Mouse (Mus musculus) retina, postnatal 1 day (tissue): Measurements from ENCODE around the gene Trappc3.

Experiments
- DNase-seq: peaks from one replicate; pipeline ENCODE4 v3.0.0-alpha.2; 2012

Trappc3 gene

DNA sequence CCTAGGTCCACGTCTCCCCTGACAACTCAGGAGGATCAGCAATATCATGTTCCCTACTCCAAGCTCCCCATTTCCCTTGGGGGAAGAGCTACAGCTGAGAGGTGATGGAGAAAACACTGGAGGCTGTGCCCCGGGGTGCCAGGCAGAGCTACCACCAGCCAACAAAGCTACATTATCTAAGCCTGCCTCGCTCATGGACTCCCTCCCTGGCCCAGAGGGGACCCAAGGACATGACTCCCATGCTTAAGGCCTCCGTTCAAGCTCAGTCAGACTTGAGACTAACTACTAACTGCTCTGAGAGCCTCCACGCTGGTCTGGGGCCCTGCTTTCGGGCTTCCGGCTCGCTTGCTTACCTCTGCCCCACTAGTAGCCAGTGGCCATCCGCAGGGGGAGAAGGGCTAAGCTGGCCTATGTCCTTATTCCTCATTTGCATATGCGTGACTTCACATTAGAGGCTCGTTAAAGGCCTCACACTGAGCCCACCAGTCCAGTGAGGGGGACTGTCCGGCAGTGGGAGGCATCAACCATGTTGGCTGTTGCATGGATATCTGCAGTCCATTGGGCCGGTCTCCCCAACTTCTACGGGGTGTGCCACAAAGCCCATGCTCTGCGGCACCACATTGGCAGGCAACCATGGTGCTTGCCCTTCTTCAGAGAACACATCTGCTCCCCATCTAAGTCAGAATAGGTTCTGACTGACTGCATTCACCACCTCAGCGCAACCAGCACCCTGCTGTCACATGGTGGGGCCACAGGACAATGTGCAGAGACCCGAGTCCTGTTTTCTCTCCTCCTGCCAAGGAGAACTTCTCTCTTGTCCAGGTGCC, 9.5 kb upstream of the Trappc3 start:
- no peak for DNase-seq

DNA sequence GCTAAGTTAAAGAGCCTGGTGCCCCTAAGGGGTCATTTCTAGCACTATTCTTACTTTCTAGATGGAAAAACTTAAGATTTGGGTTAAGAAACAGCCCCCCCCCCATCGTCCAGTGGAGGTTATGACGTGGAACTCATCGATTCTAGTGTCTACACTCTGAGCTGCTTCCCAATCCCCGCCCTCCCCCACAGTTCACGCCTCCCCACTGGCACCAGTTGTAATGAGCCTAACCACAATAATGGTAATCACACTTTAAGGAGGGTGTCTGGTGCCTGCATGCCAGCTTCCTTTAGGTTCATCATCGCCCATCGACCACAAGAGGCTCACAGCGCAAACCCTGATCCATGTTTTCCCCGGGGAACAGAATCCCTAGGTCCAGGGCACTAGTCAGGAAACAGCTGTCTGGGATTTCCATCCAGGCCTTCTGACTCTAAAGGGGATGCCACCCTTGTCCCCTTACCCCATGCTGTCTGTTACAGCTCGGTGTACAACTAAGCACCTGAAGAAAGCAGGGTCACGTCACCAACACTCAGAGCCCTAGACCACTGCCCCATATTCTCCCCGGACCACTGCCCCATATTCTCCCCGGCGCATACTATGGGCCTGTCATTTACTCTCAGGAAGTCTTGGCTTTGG, 8.4 kb upstream of the Trappc3 start:
- DNase-seq: peak; percentile 34

DNA sequence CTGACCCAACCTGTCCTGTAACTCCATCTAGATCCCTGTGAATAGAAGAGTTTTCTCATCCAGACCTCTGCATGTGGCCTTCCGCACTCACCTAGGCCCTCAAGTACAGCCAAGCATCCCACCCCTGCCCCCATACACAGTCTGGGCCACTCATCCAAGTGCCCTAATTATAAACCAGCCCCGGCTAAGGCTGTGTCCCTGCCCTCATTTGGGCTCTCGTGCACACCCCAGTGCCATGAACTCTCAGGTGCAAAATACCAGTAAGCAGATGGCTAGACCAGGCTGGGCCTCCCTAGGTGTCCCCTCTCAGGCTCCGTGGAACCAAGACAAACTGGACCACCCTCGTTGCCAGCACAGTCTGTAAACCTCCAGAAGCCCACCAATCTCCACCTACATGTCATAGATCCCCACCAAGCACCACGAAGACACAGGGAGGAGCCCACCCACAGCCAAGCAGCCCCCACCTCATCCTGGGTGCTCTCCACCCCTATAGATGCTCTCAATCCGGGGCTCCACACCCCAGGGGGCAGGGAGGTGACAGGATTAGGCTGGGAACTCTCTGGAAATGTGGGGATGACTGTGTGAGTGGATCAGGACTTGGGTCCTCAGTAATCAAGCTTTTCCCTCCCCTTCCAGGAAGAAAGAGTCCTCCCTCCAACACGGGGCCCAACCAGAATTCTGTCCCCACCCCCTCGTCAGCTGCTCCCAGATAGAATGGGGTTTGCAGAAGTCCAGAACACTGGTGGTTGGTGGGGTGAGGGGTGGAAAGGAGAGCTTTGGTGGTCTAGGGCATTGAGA, 7.6 kb upstream of the Trappc3 start:
- peak; percentile 61 for DNase-seq

DNA sequence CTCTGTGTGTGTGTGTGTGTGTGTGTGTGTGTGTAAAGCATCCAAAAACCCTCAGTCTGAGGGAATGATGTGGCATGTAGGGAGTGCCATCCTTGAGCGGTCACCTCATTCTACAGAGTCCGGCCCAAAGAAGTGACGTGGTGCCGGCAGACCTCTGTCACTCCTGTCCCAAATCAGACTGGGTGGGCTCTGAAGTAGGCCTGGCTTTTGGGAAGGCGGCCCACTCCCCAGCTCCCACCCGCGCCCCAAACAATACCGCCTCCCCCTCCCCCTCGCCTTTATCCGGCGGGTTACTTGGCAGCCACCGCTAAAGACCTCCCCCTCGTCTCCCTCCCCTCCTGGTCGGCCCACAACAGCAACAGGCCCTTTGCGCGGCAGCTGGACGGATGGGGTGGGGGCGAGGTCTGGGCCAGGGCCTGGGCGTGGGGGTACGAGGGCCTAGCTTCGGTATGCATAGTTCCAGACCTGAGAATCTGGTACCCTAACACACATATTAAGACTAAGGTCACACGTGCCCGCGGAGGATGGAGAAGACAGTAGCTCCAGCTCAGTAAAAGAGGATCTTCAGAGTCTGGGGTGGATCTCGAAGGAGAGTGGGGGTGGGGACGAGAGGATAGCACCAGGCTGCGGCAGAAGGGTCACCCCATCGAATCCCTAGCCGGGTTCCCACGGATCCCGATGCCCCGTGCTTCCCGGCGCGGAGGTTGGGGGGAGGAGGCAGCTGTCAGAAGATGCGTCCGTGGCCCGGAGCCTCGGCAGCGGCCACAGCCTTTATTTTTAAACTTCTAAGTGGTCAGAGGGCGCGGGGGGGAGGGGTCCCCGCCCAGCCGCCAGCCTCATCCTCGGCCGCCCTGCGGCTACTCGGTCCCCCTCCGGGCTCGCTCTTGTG, 6.8 kb upstream of the Trappc3 start:
- peak; percentile 79 for DNase-seq

DNA sequence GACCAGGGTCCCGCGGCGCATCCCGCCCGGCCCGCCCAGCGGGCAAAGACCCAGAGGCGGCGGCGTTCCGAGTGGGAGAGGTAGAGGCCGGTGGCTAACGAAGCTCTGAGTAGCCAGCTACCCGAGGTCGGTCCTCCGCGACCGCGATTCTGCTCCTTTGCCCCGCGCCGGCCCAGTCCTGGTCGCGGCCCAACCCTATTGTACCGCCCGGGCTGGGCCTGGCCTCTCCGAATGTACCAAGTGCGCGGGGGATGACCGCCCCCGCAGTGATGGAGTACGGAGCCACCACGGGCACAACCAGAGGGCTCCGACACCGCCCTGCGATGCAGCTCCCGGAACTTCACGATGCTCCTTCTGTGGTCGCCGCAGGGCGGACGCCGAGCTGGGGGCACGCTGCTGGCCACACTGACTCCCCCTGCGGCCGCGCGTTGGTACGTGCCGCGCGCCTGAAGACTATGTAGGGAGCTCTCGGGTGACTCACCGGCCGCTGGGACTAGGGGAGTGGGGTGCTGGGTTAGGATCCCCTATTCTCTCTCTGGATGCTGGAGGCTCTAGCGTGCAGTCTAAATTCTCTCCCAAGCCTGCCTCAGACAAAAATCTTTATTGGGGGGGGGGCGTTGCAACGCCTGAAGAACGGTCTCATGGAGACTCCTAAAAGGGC, 5.9 kb upstream of the Trappc3 start, which contains the start of gene Map7d1:
Gene Map7d1, minus strand, starts transcription at position 213 of the 661 bp plus-strand sequence.
- peak; percentile 92 for DNase-seq

DNA sequence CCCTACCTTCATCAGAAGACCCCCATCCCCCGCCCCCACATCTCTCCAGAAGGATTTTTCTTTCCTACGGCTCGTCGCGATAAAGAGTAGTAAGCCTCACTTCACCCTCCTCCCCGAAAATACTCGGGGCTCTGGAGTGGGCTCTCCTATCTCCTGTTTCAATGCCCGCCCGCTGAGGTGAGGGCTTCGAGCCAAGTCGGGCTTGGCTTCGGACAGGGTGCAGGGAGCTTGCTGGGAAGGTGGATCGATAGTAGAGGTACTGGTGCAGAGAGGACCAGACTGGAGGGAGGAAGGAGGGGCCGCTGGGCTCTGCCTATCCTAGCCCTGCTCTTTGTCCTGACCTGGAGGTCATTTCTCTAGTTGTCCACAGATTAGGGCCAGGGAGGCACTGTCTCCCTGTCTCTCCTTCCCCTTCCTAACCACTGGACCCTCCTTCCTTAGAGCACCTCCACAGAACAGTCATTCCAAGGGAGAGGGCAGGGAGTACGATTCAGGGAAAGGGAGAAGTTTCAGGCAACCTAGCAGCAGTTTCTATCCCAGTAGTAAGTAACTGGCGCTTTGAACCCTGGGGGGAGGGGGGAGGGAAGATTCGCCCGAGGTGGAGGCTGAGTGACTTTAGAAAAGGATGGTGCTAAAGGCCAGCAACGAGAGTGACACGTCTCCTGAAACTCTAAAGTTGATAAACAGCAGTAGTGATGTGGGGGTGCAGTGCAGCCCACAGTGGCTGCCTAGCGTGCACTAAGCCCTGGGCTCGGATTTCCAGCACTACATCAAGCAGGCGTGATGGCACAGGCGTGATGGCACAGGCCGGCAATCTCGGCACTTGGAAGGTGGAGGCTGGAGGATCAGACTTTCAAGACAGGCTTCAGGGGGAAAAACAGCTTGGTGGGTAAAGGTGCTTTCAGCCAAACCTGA, 4.9 kb upstream of the Trappc3 start:
- peak; percentile 55 for DNase-seq

DNA sequence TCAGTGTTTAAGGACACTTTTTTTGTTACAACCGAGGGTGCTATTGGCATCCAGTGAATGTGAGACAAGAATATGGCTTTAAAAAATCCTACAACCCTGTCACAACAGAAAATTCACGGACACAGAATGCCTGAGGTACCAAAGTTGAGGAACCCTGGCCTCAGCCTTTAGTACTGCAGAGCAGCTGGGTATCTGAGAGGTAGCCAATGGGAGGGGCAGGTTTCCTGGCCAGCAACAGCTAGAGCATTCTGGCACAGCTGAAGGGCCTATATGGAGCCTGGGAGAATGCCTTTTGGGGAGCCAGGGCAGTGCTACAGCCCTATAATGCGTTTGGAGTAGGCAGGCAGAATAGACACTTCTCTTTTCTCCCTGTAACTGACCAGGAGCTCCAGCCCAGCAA, 3.1 kb upstream of the Trappc3 start:
- no peak for DNase-seq

DNA sequence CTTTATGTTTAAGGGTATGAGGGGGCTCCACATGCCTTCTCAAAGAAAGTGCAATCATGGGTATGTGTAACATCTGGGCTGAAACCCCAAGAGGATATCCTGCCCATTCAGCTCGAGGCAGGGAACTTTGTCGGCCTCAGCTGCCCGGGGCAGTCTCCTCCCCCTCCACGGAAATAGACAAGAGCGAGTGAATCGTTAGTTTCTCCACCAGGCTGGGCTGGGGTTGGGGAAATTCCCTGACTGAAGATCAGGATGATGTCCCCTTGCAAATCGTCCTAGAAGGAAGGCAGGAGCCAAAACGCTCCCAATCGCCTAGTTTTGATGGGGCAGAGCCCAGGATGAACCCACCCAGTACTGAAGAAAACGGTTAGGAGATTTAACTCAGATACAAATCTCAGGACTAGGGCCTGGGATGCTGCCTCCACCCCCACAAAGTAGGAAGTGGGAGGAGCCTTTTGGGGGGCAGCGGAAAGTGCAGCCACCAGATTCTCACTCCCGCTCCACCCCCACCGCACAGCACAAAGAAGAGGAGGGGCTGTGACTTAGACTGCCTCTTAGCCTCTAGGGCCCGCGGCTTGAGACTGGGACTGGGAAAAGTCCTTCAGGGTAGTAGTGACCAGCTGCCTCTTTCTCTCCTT, 2.5 kb upstream of the Trappc3 start:
- DNase-seq: peak; percentile 56

DNA sequence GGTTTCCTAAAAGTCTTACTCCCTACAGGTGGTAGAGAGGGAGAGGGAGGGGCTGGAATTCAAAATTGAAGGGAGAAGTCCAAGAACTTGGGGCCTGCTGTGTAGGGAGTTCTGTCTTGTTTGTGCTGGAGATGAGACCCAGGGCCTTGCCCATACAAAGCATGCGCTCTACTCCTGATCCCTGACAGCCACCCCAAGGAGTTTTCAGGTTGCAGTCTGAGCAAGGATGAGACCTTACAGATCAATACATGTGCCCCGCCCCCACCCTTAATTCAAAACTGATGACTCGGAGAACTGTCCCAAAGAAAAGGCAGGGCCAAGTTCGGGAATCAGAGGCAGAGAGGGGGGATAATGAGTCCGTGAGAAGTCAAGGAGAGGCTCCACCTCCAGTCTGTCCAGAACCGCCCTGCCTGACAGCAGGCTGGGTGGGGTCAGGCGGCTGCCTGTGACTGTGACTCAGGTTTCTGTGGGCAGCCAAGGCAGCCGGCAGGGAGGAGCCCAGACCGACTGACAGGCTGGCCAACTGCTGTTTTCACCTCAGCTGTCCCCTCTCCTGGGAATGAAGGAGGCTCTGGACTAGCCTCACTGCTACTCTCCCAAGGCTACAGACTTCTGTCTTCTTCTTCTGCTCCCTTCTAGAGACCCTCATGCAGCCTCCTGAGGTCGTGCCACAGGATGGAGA, 1.5 kb upstream of the Trappc3 start:
- DNase-seq: no peak

DNA sequence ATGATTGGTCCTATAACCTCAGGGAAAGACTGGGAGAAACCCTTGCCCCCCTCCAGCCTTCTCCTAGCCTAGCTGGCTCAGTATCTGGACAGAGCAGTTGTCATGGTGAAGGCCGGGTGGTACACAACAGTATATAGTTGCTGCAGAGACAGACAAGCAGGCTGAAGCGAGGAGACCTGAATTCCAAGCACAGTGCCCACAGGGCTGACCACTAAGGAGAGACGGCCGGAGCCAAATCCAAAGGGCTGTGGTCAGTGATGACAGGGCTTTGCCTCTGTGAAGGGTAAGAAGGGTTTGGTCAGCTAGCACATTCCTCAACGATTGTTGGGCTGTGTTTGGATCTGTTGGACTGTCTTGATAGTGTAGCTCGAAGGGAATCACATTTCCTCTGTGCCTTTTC, 859 bp upstream of the Trappc3 start:
- DNase-seq: no peak

DNA sequence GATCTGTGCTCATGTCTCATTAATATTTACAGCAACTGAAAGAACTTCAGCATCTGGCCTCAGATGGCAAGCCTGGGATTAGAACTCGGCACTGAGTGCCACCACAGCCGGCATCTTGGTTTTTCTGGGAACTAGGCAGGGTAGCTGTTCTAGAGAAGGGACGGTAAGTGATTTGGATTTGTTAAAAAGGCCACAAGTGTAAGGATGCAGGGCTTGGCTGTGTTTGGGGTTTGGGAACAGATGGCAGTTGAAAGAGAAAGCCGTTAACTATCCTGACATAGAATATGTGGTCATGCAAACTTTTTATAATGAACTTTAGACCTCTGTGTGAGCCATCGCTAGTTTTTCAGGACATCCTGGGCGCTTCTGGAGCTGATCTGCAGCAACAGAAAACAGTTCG, 450 bp upstream of the Trappc3 start:
- DNase-seq: no peak

DNA sequence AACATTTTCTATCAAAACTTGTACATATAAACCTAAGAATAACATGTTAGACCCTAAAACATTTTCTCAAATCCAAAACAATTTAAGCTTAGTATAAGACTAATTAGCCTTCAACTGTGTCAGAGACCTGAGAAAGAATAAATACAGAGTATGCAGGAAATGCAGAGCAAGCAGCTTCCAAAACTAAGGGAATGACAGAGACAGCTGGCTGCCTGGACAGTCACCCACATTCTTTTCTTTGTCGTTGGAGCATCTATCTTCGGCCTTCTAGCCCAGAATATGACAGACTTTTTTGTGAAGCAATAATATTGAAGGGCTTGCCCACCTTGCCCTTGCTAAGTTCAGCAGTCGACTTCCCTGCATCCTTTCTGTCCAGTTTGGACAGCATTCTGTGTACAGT, 7.2 kb downstream of the Trappc3 start:
- DNase-seq: no peak

DNA sequence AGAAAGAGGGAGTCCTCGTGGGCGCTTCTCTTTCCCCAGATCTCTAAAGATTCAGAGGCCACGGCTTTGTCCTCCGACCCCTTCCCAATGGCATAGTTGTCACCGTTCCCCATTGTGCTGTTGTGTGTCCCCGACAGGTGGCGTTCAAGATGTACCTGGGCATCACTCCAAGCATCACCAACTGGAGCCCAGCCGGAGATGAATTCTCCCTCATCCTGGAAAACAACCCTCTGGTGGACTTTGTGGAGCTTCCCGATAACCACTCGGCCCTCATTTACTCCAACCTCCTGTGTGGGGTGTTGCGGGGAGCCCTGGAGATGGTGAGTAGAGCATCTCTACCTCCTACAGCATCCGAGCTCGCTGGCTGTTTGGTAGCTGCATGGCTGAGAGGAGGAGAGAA, 11.6 kb downstream of the Trappc3 start:
- DNase-seq: no peak

DNA sequence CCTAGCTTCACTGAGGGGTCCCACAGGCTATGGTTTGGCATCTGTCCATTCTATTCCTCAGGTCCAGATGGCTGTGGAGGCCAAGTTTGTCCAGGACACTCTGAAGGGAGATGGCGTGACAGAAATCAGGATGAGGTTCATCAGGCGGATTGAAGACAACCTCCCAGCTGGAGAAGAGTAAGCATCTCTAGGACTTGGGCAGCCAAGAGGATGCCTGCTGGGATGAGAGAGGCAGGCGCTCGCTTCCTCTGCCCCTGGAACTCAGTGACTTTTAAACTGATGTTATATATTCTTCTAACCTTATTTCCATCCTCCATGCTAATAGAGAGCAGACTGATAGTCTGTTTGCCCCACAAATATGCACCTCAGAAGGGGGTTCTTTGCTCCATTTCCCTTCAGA, 13.0 kb downstream of the Trappc3 start:
- DNase-seq: no peak

DNA sequence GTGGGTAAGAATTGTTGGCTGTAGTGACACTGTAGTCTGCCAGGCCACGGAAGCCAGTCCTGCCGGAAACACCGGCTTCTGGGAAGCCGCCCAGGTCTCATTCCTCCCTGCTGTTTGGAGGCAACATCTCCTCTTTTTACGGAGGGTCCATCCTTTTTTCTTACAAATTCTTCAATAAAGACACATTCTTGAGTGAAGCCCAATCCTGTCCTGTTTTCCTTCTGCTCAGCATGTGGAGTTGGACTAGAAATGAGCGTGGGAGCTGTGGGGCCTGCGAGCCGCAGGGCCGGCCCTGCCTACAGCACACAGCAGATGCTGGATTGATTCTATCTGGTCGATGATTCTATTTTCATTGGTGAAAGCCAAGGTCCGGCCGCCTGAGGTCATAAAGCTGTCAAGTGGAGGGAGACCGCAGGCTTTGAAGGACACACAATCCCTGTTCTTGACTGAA, 13.6 kb downstream of the Trappc3 start:
- DNase-seq: no peak

DNA sequence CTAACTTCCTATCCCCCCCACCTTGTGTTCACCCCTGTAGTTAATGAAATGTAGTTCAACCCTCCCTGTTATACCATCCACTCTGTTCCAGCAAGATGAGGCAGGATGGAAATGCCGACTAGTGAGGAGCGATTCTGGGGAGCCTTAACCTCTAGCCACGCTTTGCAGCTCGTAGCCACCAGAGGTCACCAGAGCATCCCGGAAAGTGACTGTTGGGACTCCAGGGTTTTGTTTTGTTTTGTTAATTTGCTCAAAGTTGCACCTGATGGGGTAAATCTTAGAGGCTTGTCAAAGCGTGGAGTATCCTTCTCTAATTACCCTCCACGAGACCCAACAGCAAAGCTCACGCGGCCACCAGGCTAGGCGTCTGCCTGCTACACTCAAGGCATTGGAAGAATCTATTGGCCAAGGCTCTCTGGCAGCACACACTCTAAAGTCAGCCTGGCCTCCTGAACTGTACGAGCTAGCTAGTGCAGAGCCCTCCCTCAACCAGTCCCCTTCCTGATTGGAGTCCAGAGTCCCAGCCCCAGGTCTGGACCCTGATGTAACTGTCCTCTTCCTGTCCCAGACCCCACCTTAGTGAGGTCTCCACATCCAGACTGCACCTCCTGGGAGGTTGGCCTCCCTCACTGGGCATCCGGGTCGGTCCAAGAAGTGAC, 15.9 kb downstream of the Trappc3 start:
- DNase-seq: peak; percentile 73

DNA sequence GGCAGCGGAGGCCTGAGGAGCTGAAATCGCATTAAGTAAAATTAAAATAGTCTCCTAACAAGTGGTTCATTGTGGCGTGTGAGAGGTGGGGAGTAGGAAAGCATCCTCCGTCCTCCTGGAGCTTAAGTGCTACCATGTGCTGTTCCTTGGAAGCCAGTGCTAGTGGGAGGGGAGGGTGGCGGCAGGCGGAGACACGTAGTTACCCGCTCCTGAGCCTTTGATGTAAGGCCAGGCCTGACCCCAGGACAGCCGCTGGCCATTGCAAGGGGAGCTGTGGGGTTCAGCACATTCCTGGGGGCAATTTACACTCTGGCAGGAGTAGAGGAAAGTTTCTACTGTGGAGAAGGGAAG, 16.4 kb downstream of the Trappc3 start:
- no peak for DNase-seq

DNA sequence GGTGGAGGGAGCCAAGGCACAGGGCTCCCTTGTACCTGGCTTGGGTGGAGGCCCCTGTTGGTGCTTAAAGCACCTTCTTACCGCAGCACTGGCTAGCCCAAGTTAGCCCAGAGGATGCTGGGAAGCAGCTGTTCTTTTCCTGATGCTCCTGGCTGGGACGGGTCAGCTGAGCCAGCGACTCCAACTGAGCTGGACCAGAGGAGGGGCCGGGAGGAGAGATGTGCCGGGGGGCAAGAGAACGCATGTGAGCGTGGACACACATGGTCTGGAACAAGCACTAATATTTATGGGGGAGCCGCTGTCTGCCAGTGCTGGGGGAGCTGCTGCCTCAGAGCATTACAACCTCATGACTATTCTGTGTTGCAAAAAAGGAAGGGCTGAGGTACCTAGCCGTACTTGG, 16.8 kb downstream of the Trappc3 start:
- no peak for DNase-seq

DNA sequence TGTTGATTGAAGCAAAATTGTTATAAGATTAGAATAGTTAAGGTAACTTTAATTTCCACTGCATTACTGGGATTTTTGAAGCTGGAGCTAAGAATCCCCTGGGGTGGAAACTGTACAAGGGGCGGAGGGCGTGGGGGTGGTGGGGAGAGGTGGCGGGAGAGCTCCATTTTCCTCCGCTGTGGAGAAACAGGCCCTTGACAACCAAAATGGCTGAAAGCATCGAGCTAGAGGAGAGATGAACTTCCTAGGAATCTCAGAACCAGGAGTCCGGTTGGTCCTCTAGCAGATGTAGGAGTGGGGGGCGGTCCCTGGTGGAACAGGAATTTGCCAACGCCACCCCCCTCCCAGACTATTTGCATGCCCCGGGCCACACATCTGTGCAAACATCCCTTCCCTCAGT, 19.6 kb downstream of the Trappc3 start:
- no peak for DNase-seq
